Mouse (Mus musculus) erythroblast, embryonic 14.5 days (primary cell): ENCODE measurements around the gene Tspan31.

ENCODE experiments used
- GATA1 ChIP-seq: IDR thresholded peaks from 2 replicates; pipeline ENCODE4 v1.6.1; 2012; ENCODE audit warnings: low read length, inconsistent platforms, mixed read lengths
- TAL1 ChIP-seq: IDR thresholded peaks from 3 replicates; pipeline ENCODE4 v1.6.1; 2012; ENCODE audit warnings: low read length, inconsistent platforms, mixed read lengths

DNA sequence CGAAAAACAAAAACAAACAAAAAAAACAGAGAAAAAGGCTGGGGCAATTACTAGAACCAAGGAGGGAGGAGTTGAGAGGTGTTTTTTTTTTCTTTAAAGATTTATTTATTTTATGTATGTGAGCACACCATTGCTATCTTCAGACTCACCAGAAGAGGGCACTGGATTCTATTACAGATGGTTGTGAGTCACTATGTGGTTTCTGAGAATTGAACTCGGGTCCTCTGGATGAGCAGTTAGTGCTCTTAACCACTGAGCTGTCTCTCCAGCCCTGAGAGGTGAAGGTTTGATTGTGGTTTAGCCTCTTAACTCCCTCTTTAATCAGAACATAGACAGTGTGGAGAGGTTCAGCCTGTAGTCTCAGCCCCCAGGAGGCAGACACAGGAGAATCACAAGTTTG lies 45.0 kb upstream of the Tspan31 start:
- no peak for TF ChIP-seq GATA1
- TF ChIP-seq TAL1 = no peak
